Mouse (Mus musculus) liver, adult 2 months (tissue): ENCODE results near the gene Pde4d. TPM values are rescaled to one million over a fixed set of nuclear protein-coding genes. Genes with fewer than 3 reads are reported as not detected.
A peak's percentile ranks its signal among the peaks of the same experiment; 100 is the strongest.

Experiments
- DNase-seq: peaks from one replicate; pipeline ENCODE4 v3.0.0-alpha.2; 2011; ENCODE audit warnings: low read depth, low spot score; ENCODE audit errors: extremely low read depth
- H3K27ac ChIP-seq: fragments of 200-500 bp; replicated peaks from 2 replicates; pipeline ENCODE4 v1.5.1; 2012; ENCODE audit warnings: low read depth, mild to moderate bottlenecking, control low read depth, inconsistent platforms, low read length; ENCODE audit not compliant: insufficient read depth
- H3K27me3 ChIP-seq: fragments of 200-500 bp; 2 replicates; pipeline ENCODE4 v1.6.1; 2012; ENCODE audit warnings: mild to moderate bottlenecking, moderate library complexity, low read length, inconsistent platforms; ENCODE audit not compliant: control insufficient read depth, insufficient read depth
- H3K36me3 ChIP-seq: fragments of 200-500 bp; 2 replicates; pipeline ENCODE4 v1.6.1; 2012; ENCODE audit warnings: low read length, inconsistent platforms; ENCODE audit not compliant: control insufficient read depth, insufficient read depth
- H3K4me1 ChIP-seq: fragments of 200-500 bp; 2 replicates; pipeline ENCODE4 v1.6.1; 2011; ENCODE audit warnings: low read length; ENCODE audit not compliant: control insufficient read depth, insufficient read depth
- H3K4me3 ChIP-seq: fragments of 200-500 bp; 2 replicates; pipeline ENCODE4 v1.5.1; 2011; ENCODE audit warnings: low read depth, mild to moderate bottlenecking, control low read depth, low read length, moderate library complexity; ENCODE audit not compliant: insufficient read depth
- H3K79me2 ChIP-seq: fragments of 200-500 bp; 2 replicates; pipeline ENCODE4 v1.6.1; 2012; ENCODE audit warnings: inconsistent platforms, mild to moderate bottlenecking, low read length, moderate library complexity; ENCODE audit not compliant: control insufficient read depth, insufficient read depth
- H3K9ac ChIP-seq: fragments of 200-500 bp; 2 replicates; pipeline ENCODE4 v1.6.1; 2012; ENCODE audit warnings: low read depth, mild to moderate bottlenecking, control low read depth, inconsistent platforms, low read length
- CTCF ChIP-seq: fragments of 200-500 bp; IDR thresholded peaks from 2 replicates; pipeline ENCODE4 v1.5.1; 2011; ENCODE audit warnings: low read depth, low read length, control low read depth
- POLR2A ChIP-seq: fragments of 200-500 bp; IDR thresholded peaks from 2 replicates; pipeline ENCODE4 v1.6.1; 2011; ENCODE audit warnings: low read length, control low read depth; ENCODE audit not compliant: insufficient read depth; ENCODE audit errors: extremely low read depth
- WGBS: fragments of 180-500 bp; shearing (Covaris S2); methylation state at CpG from one replicate; pipeline ENCODE4 v1.1.7; 2018; 5-methylcytosine and 5-hydroxymethylcytosine counted together
- polyA plus RNA-seq: library from polyadenylated mRNA; depleted of rRNA; stranded (reverse); fragments of >200 nt; gene quantifications from 2 replicates; pipeline ENCODE4 v1.2.3, GENCODE M21; 2012
- total RNA-seq: library from RNA; depleted of rRNA; stranded (reverse); fragments of >200 nt; gene quantifications from 2 replicates; pipeline ENCODE4 v1.2.3, GENCODE M21; 2014

The Pde4d gene
- total and polyA plus RNA-seq, 2 experiments: 2.3 to 13.6 TPM

DNA sequence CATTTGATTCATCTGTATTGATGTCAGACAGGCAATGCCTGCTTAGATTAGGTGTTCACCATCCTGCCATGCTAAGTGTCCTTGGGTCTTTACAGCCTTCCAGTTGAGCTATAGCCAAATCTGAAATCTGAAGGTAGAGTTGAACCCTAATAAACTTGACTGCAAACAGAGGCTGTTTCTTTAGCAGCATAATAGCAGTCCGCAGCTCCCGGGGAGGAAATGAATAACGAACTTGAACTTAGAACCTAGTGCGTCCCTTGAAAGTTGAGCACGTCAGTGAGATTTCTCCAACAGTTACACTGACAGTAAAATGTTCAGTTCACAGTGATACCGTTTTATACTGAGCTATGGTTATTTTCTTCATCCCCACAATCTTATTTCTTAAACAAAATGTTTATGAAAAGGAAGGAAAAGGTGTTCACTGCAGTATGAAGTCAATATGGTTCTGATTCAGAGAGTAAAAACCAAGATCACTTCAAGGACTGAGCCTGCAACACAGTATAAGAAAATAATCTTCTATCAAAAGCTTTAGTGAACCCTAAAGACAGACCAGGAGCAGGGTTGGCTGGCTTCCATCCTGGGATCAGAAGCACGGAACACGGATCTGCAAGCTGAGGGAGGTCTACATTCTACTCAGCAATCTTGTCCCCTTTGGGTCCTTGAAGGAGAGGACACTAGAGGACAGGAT, 1372.1 kb downstream of the Pde4d start:
- WGBS: 2% methylated on average over 8 of the region's 8 CpGs
- H3K4me1 ChIP-seq: peaks cover 4% of the 10 kb centered on the region; the same call in 1 of the 2 replicates
- H3K27ac ChIP-seq: peak overlapping the region; percentile 20
- no peak overlapping the region; the same call in 1 of the 2 replicates for H3K4me3 ChIP-seq
- peak; percentile 54 for DNase-seq
- H3K79me2 ChIP-seq: no peaks in the 10 kb centered on the region
- no peak for TF ChIP-seq POLR2A
- no peak for TF ChIP-seq CTCF
- H3K27me3 ChIP-seq: no peaks in the 10 kb centered on the region
- H3K9ac ChIP-seq: peak overlapping the region; percentile 42; the same call in 1 of the 2 replicates
- H3K36me3 ChIP-seq: no peaks in the 10 kb centered on the region

DNA sequence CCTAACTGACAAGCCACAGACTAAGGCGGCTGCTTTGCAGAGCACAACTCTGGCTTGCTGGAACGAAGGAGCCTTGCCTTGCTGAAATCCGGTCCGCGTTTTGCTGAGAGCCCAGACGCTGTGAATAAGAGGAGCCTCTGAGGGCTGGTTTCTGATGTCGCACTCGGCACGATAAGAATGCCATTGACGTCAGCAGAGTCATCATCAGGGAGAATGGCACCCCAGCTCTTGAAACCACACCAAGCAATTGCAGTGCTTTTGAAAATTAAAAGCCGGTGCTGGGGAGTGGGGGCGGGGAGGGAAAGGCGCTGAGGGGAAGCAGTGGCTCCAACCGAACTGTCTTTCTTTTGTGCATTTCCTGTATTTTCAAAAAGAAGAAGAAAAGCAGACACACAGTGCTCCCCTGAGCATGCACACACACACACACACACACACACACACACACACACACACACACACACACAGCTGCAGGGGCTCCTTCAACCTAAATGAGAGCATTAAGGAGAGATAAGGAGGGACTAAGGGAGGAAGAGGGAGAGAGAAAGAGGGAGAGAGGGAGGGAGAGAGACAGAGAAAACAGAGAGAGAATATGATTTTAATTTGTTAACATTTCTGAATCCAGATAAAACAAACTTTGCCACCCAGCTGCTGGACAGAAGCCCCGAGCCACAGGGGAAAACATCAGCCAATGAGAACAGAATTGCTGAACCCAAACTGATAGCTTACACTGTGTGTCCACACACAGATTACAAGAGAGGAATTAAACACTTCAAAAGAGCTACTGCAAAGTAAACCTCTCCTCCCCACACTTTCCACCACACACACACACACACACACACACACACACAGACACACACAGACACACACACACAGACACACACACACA, 1372.9 kb downstream of the Pde4d start:
- Histone ChIP-seq H3K9ac (peak overlapping the region; percentile 42; the same call in 1 of the 2 replicates), H3K4me3 (peak overlapping the region; percentile 14), H3K79me2 (no peaks in the 10 kb centered on the region), H3K4me1 (peaks cover 4% of the 10 kb centered on the region; the same call in 1 of the 2 replicates), H3K36me3 (no peaks in the 10 kb centered on the region), H3K27me3 (no peaks in the 10 kb centered on the region), H3K27ac (peak overlapping the region; percentile 20)
- TF ChIP-seq CTCF (no peak), POLR2A (no peak)
- DNase-seq: peak; percentile 83
- WGBS: under 1% methylated on average over 15 of the region's 15 CpGs

DNA sequence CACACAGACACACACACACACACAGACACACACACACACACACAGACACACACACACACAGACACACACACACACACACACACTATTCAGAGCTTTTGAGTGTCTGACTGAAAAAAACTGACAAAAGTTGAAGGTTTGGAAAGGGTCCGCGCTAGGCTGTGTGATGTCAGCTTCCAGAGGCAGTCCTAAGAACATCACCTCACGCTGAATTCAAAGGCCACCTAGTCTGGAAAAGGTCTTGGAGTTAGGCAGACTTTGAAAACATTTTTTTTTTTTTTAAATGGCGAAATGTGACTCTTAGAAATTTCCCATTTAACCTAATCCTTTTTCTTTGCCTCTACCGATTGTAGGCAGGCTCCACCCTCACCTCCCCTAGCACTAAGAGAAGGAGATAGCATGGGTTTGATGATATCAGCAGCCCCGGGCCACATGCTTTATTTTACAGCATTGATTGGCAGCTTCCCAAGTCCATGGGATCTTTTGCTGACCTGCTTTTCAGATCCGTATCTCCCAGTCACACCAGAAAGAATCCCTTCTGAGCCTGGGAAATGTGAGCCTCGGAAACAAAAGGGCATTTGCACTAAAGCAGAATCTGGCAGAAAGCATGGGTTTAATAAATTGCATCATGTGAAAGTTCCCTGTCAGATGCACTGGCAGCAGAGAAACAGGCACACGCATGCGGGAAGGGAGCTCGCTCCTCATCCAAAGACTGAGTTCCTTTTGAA, 1373.7 kb downstream of the Pde4d start:
- Histone ChIP-seq H3K4me3 (no peak overlapping the region), H3K4me1 (peaks cover 4% of the 10 kb centered on the region; the same call in 1 of the 2 replicates), H3K27ac (no peak overlapping the region), H3K36me3 (no peaks in the 10 kb centered on the region), H3K79me2 (no peaks in the 10 kb centered on the region), H3K27me3 (no peaks in the 10 kb centered on the region), H3K9ac (no peak overlapping the region)
- peak; percentile 34 for DNase-seq
- TF ChIP-seq CTCF (no peak), POLR2A (no peak)
- WGBS: 32% methylated on average over 11 of the region's 11 CpGs

DNA sequence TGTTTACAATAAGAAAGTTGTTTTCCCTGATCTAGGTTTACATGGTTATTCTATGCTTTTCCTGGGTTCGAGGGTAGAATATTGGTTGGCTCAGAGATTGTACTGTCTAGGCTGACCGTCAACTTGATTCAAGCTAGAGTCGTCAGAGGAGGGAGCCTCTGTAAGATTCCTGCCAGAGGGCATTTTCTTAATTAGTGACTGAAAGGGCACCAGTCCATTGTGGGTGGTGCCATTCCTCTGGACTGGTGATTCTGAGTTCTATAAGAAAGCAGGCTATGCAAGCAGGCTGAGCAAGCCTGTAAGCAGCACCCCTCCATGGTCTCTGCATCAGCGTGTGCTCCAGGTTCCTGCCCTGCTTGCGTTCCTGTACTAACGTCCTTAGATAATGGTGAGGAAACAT, 1376.1 kb downstream of the Pde4d start:
- Histone ChIP-seq H3K79me2 (no peaks in the 10 kb centered on the region), H3K4me1 (peaks cover 4% of the 10 kb centered on the region; the same call in 1 of the 2 replicates), H3K9ac (no peak overlapping the region), H3K27me3 (no peaks in the 10 kb centered on the region), H3K36me3 (no peaks in the 10 kb centered on the region), H3K4me3 (no peak overlapping the region), H3K27ac (no peak overlapping the region)
- TF ChIP-seq POLR2A: no peak
- TF ChIP-seq CTCF: no peak
- 86% methylated on average over 6 of the region's 6 CpGs for WGBS
- DNase-seq: no peak

DNA sequence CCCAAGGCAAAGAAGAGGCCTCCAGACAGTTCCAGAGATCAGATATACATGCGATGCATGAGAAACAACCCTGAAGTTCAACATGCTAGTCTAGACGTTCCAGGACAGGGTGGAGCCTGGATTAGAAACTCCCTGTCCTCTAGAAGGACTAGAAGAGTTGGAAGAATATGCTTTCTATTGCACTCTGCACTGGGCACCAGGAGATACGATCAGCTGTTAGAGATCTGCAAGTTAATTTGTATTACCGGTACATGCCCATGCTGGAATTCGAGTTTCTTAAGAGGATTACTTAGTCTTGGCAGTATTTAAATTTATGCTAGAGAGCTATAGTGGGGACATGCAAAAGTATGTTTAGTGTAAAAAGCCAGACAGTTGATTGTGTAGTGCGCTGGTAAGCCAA, 1377.6 kb downstream of the Pde4d start:
- Histone ChIP-seq H3K4me3 (no peak overlapping the region), H3K9ac (no peak overlapping the region), H3K27ac (no peak overlapping the region), H3K79me2 (no peaks in the 10 kb centered on the region), H3K4me1 (no peaks in the 10 kb centered on the region), H3K36me3 (no peaks in the 10 kb centered on the region), H3K27me3 (no peaks in the 10 kb centered on the region)
- no peak for TF ChIP-seq POLR2A
- no peak for TF ChIP-seq CTCF
- DNase-seq: no peak
- 95% methylated on average over 6 of the region's 6 CpGs for WGBS
